Mouse (Mus musculus) stomach, postnatal 0 days (tissue): Measurements from ENCODE around the gene Bach1.

ENCODE experiments used
- CTCF ChIP-seq: IDR thresholded peaks from 2 replicates; pipeline ENCODE4 v1.5.1; 2016; ENCODE audit warnings: antibody characterized with exemption, low read depth, mild to moderate bottlenecking, moderate library complexity
- EP300 ChIP-seq: optimal IDR thresholded peaks from 2 replicates; pipeline ENCODE3; 2016; ENCODE audit warnings: antibody characterized with exemption

GRCm38 (mm10) chr16:87764668-87765109 is 65.9 kb downstream of the Bach1 start:
- no peak for TF ChIP-seq CTCF
- no peak for TF ChIP-seq EP300
